Mouse (Mus musculus) right cerebral cortex, adult 2 months (tissue): ENCODE data around the gene Psme2.

Experiments
- DNase-seq, 2 experiments: peaks; one replicate each; pipeline ENCODE4 v3.0.0; 2021 to 2022; ENCODE audit warnings: low spot score in 2 of 2

Psme2 gene

GRCm38 (mm10) chr14:55596036-55596690 is 5.2 kb upstream of the Psme2 start:
- DNase-seq, result peak in 1 of 2 experiments; percentile 25

GRCm38 (mm10) chr14:55592226-55592625 is 1.3 kb upstream of the Psme2 start:
- DNase-seq, result no peak

GRCm38 (mm10) chr14:55591331-55591891 is 498 bp upstream of the Psme2 start, which contains the start of gene Rnf31:
Rnf31 (plus strand) TSS chr14:55591708.
- DNase-seq, result peak; percentile 95

- no peak for DNase-seq
Measured at GRCm38 (mm10) chr14:55589771-55590448, 1.0 kb downstream of the Psme2 start.

- no peak for DNase-seq
Measured at GRCm38 (mm10) chr14:55589271-55589670, 1.6 kb downstream of the Psme2 start.

- DNase-seq, result no peak
Measured at GRCm38 (mm10) chr14:55586149-55586548, 4.8 kb downstream of the Psme2 start.

GRCm38 (mm10) chr14:55585566-55585960 is 5.3 kb downstream of the Psme2 start:
- no peak for DNase-seq

- DNase-seq, result peak; percentile 64 to 67
Measured at GRCm38 (mm10) chr14:55584702-55585565, 6.0 kb downstream of the Psme2 start, which contains the start of gene Emc9. Emc9 (minus strand) TSS chr14:55585302.

GRCm38 (mm10) chr14:55584303-55584701 is 6.6 kb downstream of the Psme2 start:
- DNase-seq, result no peak

- no peak for DNase-seq
Measured at GRCm38 (mm10) chr14:55581981-55582681, 8.8 kb downstream of the Psme2 start.

GRCm38 (mm10) chr14:55580731-55581130 is 10.2 kb downstream of the Psme2 start:
- DNase-seq, result no peak

- no peak for DNase-seq
Measured at GRCm38 (mm10) chr14:55579511-55580496, 11.1 kb downstream of the Psme2 start.

- DNase-seq, result no peak
Measured at GRCm38 (mm10) chr14:55578668-55579269, 12.1 kb downstream of the Psme2 start.

- DNase-seq, result peak; percentile 66
Measured at GRCm38 (mm10) chr14:55577871-55578667, 12.8 kb downstream of the Psme2 start, which contains the start of gene Psme1. Psme1 (plus strand) TSS chr14:55578123.

GRCm38 (mm10) chr14:55576376-55576775 is 14.5 kb downstream of the Psme2 start:
- DNase-seq, result peak in 1 of 2 experiments; percentile 41

- no peak for DNase-seq
Measured at GRCm38 (mm10) chr14:55575711-55576110, 15.2 kb downstream of the Psme2 start.

GRCm38 (mm10) chr14:55575302-55575701 is 15.6 kb downstream of the Psme2 start, which contains the start of gene Fitm1:
Fitm1 (plus strand) TSS chr14:55575617.
- DNase-seq, result no peak

- DNase-seq, result no peak
Measured at GRCm38 (mm10) chr14:55571760-55572159, 19.2 kb downstream of the Psme2 start.

GRCm38 (mm10) chr14:55570588-55570987 is 20.3 kb downstream of the Psme2 start:
- DNase-seq, result no peak
